Mouse (Mus musculus) brain, adult 2 months (tissue): ENCODE results near the gene Olfr606.
"Not testable (repeated sequence)": the region's sequence is repeated elsewhere in the genome, so short reads cannot be mapped to it uniquely, and the experiment has no call there.

ENCODE experiments used
- DNase-seq: peaks from one replicate; pipeline ENCODE4 v3.0.0; 2011; ENCODE audit warnings: low read depth, low spot score

Olfr606 gene

DNA sequence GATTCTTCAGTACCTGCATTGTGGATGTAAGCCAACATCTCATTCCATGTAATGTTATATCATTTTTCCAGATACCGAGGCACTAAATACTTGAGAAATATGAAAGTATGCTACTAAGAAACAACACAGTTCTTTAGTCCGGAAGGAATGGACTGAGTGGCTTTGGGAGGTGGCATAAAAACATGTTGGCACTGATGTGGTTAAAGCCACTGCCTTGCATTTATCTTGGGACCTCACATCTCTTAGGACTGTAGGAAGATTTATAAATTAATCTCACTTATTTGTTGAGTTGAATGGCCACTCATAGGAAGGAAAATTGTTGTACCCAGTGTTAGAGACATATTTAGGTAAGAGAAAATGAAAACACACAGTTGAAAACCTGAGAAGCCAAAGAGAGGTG is at the start of gene Olfr606:
Gene Olfr606 (plus strand): TSS at position 301 of the 400 bp plus-strand sequence.
- no peak for DNase-seq

- DNase-seq = not testable (repeated sequence)
These were observed 42.3 kb upstream of the Olfr606 start for GRCm38 (mm10) chr7:103406521-103407055.

DNA sequence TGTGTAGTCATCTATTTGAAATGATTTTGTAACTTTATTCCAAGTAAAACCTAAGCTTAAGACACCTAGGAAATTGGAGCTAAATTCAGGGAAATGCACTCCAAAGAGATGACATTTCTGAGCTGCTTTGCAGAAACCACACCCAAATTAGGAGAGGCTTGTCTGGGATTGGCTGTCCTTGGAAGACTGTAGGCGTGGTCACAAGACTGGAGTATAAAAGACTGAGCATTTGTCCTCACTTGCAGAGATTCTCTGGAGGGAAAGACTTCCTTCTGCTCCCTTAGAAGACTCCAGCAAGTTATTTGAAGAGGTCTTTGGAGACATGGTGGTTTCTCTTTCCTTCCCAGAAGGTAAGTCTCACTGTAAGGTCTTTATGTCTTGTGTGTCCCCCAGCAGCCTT is 34.1 kb upstream of the Olfr606 start, which contains the start of gene Usp17lc:
Gene Usp17lc (plus strand): TSS at position 301 of the 400 bp plus-strand sequence.
- DNase-seq = not testable (repeated sequence)

- DNase-seq = no peak
These were observed 3.5 kb upstream of the Olfr606 start, which contains the start of gene Olfr605 for GRCm38 (mm10) chr7:103445339-103445738. Gene Olfr605, minus strand, starts transcription at chr7:103445439.

DNA sequence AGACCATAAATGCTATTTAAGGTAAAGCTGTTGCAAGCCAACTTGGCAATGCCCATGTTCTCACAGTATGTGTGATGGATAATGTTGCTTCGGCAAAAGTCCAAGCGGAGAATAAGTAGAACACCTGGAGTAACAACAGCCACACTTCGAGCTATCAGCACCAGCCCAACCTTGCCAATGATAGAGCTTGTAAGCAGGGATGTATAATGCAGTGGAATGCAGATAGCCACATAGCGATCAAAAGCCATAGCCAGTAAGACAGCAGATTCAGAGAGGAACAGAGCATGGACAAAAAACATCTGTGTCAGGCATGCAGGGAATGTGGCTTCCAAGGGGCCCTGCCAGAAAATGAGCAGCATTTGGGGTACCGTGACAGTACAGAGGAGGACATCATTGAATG is 11.7 kb downstream of the Olfr606 start:
- no peak for DNase-seq

- DNase-seq = no peak
These were observed 20.7 kb downstream of the Olfr606 start, which contains the start of gene Olfr608 for GRCm38 (mm10) chr7:103469577-103469976. Gene Olfr608, plus strand, starts transcription at chr7:103469877.

DNA sequence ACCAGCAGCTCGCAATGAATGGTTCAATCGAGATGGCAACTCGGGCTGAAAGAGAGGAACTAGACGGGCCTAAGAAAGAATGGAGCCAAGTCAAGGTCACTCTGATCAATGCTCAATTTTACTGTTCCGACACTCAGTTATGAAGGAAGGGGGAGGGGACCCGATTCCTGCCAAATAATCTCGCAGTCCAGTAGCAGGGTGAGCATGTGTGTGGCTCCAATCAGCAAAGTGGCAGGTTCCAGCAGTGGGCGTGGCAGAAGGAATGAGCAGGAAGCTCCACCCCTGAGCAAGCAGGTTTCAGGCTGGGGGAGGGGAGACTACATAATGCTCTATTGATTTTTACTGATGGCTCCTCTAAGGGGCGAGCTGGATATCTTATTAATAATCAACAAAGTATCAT is 28.3 kb downstream of the Olfr606 start:
- not testable (repeated sequence) for DNase-seq

DNA sequence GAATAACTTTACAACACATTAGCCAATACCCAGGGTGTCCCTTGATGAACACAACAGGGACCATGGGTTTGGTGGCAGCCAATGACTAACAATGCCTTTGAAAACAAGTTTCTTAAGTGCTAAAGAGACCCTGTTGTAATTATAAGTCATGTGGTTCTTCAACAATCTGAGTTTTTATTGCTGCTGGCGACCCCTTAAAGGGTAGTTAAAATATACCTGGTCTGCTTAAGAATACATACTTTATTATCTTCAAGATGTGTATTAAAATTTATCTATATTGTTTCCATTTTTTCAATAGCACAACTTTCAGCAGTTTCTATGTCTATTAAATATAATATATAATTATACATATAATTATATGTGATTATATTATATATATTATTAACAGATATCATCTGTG is 49.1 kb downstream of the Olfr606 start, which contains the start of gene Olfr609:
Gene Olfr609 (minus strand): TSS at position 101 of the 400 bp plus-strand sequence.
- DNase-seq = no peak
